Mouse (Mus musculus) kidney, postnatal 0 days (tissue): Measurements from ENCODE around the gene Atf5. TPM values are rescaled to one million over a fixed set of nuclear protein-coding genes. Genes with fewer than 3 reads are reported as not detected.

Experiments
- ATAC-seq: fragments of 200-750 bp; cut with Nextera tagmentation; replicated peaks from 2 replicates; pipeline ENCODE4 v1.8.0; 2017; ENCODE audit warnings: low read depth, moderate number of reproducible peaks, moderate TSS enrichment, moderate library complexity; ENCODE audit not compliant: low FRiP score
- DNase-seq: peaks from one replicate; pipeline ENCODE4 v3.0.0-alpha.2; 2016; ENCODE audit warnings: low spot score
- H3K27ac ChIP-seq: fragments of 300-500 bp; sonication (generic); 2 replicates; pipeline ENCODE4 v1.5.1; 2014; ENCODE audit warnings: mild to moderate bottlenecking
- H3K27me3 ChIP-seq: fragments of 300-500 bp; sonication (generic); 2 replicates; pipeline ENCODE4 v1.6.1; 2014; ENCODE audit warnings: low read length, mixed read lengths; ENCODE audit not compliant: insufficient read depth
- H3K36me3 ChIP-seq: fragments of 300-500 bp; sonication (generic); 2 replicates; pipeline ENCODE4 v1.6.1; 2014; ENCODE audit warnings: low read length, mixed read lengths; ENCODE audit not compliant: insufficient read depth
- H3K4me1 ChIP-seq: fragments of 300-500 bp; sonication (generic); replicated peaks from 2 replicates; pipeline ENCODE4 v1.6.1; 2014; ENCODE audit warnings: antibody characterized with exemption, low read length, mixed read lengths; ENCODE audit not compliant: insufficient read depth
- H3K4me2 ChIP-seq: fragments of 300-500 bp; sonication (generic); 2 replicates; pipeline ENCODE4 v1.6.1; 2014; ENCODE audit warnings: mild to moderate bottlenecking, low read length, moderate library complexity, mixed read lengths
- H3K4me3 ChIP-seq: fragments of 300-500 bp; sonication (generic); replicated peaks from 2 replicates; pipeline ENCODE4 v1.5.1; 2014; ENCODE audit warnings: low read depth, low read length
- H3K9ac ChIP-seq: fragments of 300-500 bp; sonication (generic); 2 replicates; pipeline ENCODE4 v1.6.1; 2014; ENCODE audit warnings: low read depth, low read length
- H3K9me3 ChIP-seq: fragments of 300-500 bp; sonication (generic); replicated peaks from 2 replicates; pipeline ENCODE4 v1.6.1; 2016; ENCODE audit warnings: low read length, inconsistent platforms, mixed read lengths
- CTCF ChIP-seq: IDR thresholded peaks from 2 replicates; pipeline ENCODE4 v1.5.1; 2016; ENCODE audit warnings: antibody characterized with exemption, low read depth, mild to moderate bottlenecking, moderate library complexity
- WGBS: fragments of 180-500 bp; shearing (Covaris S2); extraction: QIAGEN DNeasy Blood & Tissue Kit; methylation state at CpG from one replicate; pipeline ENCODE4 v1.1.7; 2014; 5-methylcytosine and 5-hydroxymethylcytosine counted together
- polyA plus RNA-seq: library from polyadenylated mRNA; unstranded; fragments of >200 nt; fragmentation: Nextera tagmentation; extraction: Ambion mirVana; gene quantifications from 2 replicates; pipeline ENCODE4 v1.2.1, GENCODE M21; 2015

The Atf5 gene
- polyA plus RNA-seq, 1 experiment from 2014 or later: 5.3 TPM

DNA sequence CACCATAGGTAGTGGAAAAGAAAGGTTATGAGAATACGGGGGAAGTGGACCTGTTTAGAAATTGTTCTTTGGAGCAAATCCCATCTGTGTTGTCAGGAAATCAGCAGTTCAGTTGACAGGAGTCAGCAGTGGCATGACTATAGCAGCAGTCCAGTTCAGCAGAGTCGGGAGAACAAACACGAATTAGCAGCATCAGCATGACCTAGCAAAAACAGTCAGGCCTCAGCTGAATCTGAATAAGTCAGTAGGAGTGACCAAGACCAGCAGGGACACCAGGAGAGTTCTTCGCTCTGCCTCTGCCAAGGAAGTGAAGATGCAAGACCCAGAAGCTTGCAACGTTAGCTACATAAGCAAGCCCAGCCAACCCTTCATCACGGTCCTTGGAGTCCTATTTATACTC is 23.7 kb downstream of the Atf5 start:
- Histone ChIP-seq H3K27me3 (no peaks in the 10 kb centered on the region), H3K4me1 (no peaks in the 10 kb centered on the region), H3K27ac (no peak overlapping the region), H3K9ac (no peak overlapping the region), H3K9me3 (no peaks in the 10 kb centered on the region), H3K36me3 (no peaks in the 10 kb centered on the region), H3K4me2 (no peak overlapping the region), H3K4me3 (no peak overlapping the region)
- ATAC-seq: no peak
- 86% methylated on average over 6 of the region's 6 CpGs for WGBS
- TF ChIP-seq CTCF: no peak
- no peak for DNase-seq

DNA sequence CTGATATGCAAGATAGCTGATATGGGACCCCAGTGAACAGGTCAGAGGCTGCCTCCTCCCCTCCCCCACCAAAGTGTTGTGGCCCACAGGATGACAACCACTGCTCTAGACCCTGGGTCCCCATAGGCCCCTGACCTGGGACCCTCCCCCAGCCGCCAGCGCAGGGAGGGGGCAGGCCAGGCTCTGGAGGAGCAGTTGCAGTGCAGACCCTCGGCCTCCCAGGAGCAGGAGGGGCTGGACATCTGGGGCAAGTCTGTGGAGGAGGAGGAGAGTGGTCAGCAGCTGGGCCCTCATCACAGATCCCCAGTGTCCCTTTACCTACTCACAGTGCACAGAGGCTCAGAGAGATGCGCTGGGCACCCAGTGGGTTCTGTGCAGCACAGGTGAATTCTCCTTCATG is 26.4 kb downstream of the Atf5 start:
- H3K27me3 ChIP-seq: no peaks in the 10 kb centered on the region
- no peak overlapping the region for H3K4me3 ChIP-seq
- H3K9ac ChIP-seq: no peak overlapping the region
- no peaks in the 10 kb centered on the region for H3K9me3 ChIP-seq
- DNase-seq: no peak
- no peak for TF ChIP-seq CTCF
- H3K4me2 ChIP-seq: no peak overlapping the region
- 49% methylated on average over 4 of the region's 4 CpGs for WGBS
- no peaks in the 10 kb centered on the region for H3K4me1 ChIP-seq
- no peaks in the 10 kb centered on the region for H3K36me3 ChIP-seq
- no peak overlapping the region for H3K27ac ChIP-seq
- 0 out of 2 replicates have a peak, but pooled peaks have one; percentile 21 for ATAC-seq

DNA sequence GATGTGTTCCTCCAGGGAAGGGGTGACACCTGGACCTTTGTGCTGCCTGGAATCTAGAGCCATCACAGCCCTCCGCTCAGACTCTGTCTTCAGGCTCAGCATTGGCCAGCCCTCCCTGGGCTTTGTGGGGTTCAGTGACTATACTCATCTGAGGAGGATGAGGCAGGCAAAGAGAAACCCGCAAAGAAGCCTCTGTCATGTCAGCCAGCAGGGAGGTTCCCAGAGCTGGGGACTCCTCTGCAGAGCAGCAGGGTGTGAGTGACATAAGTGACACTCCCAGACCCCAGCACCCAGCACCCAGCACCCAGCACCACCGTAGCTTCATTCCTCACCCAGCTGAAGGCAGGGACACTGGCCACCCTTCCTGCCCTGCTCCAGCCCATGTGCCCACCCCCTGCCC is 26.9 kb downstream of the Atf5 start:
- 61% methylated on average over 3 of the region's 3 CpGs for WGBS
- H3K4me1 ChIP-seq: no peaks in the 10 kb centered on the region

DNA sequence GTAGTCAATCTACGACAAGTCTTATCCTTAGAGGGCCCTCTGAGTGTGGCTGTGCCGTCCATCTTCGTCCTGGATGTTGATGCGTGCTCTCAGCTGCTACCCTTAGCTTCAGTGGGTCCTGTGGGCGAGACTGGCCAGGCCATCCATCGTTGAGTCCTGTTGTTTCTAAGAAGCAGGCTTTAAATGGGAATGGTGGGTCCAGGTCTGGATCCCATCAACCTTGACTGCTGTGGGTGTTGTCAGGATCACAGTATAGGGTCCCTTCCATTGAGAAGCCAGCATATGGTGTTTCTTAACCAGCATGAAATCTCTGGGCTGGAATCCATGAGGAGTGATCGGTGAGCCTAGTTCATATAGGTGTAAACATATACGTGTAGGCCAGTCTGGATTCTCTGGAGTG is 36.4 kb downstream of the Atf5 start:
- H3K27me3 ChIP-seq: no peaks in the 10 kb centered on the region
- no peak overlapping the region for H3K4me3 ChIP-seq
- no peak for DNase-seq
- WGBS: 86% methylated on average over 8 of the region's 8 CpGs
- ATAC-seq: no peak
- H3K36me3 ChIP-seq: peaks cover 5% of the 10 kb centered on the region; the same call in 1 of the 2 replicates
- no peak overlapping the region for H3K4me2 ChIP-seq
- H3K27ac ChIP-seq: no peak overlapping the region
- no peaks in the 10 kb centered on the region for H3K4me1 ChIP-seq
- H3K9ac ChIP-seq: no peak overlapping the region
- TF ChIP-seq CTCF: no peak
- H3K9me3 ChIP-seq: no peaks in the 10 kb centered on the region

More for the DNA sequence above, 26.9 kb downstream of the Atf5 start:
- no peak for TF ChIP-seq CTCF
- Histone ChIP-seq H3K4me2 (no peak overlapping the region), H3K27me3 (no peaks in the 10 kb centered on the region), H3K9me3 (no peaks in the 10 kb centered on the region), H3K4me3 (no peak overlapping the region), H3K36me3 (no peaks in the 10 kb centered on the region), H3K27ac (no peak overlapping the region), H3K9ac (no peak overlapping the region)
- DNase-seq (no peak), ATAC-seq (no peak)

DNA sequence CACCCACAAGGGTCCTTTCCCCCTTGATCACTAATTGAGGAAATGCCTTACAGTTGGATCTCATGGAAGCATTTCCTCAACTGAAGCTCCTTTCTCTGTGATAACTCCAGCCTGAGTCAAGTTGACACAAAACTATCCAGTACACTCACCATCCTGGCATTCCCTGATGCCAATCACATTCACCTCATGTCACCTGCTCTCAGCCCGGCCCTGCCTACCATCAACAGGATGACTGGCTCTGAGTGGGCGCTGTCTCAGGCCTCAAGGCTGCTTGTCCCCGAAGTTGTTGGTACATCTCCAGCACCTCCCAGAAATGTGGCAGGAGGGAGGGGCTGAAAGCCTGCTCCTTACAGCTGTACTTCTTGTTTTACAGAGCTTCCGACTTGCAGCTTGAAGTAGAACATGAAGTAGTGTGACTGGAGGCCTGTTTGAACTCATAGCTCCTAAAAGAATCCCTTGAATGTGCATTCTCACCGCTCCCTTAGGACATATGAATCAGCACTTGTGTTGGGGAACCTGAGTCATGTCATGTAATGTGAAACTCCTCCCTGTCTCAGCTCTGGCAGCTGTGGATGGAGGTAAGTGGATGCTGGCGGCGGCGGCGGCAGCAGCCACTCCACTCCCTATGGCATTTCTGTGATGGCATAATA is 39.5 kb downstream of the Atf5 start:
- H3K4me3 ChIP-seq: no peak overlapping the region
- WGBS: 77% methylated on average over 9 of the region's 9 CpGs
- no peak for ATAC-seq
- H3K9ac ChIP-seq: no peak overlapping the region
- H3K27ac ChIP-seq: no peak overlapping the region
- peaks cover 9% of the 10 kb centered on the region; the same call in 1 of the 2 replicates for H3K36me3 ChIP-seq
- H3K4me2 ChIP-seq: no peak overlapping the region
- H3K4me1 ChIP-seq: no peaks in the 10 kb centered on the region
- no peaks in the 10 kb centered on the region for H3K9me3 ChIP-seq
- no peaks in the 10 kb centered on the region for H3K27me3 ChIP-seq
- no peak for TF ChIP-seq CTCF
- DNase-seq: no peak

DNA sequence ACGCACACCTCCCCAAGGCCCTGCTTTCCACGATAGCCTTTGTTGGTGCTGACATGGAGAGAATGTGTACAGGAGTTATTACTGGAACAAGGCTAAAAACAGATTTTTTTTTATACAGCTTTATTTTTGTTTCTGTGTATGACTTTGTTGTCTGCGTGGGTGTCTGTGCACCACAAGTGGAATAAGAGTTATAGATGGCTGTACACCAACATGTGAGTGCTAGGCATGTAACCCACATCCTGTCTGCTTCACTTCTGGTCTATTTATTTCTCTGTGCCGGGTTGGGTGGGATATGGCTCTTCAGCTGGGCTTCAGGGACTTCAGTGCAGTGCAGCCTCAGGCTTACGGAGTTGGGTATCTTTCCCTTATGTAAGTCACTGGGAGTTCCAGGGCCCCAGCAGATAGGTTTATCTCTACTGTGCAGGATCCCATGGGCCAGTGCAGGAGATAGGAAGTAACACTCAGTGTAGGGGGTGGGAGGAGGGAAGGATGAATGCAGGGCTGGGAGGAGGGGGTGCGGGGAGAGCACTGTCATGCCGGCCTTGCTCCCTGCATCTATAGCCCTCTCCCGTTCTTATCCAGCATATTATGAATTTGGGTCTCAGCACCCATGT is 43.8 kb downstream of the Atf5 start:
- ATAC-seq (no peak), DNase-seq (no peak)
- WGBS: 91% methylated on average over 8 of the region's 8 CpGs
- no peak overlapping the region for H3K4me2 ChIP-seq
- H3K36me3 ChIP-seq: peaks cover 37% of the 10 kb centered on the region
- H3K27me3 ChIP-seq: no peaks in the 10 kb centered on the region
- no peaks in the 10 kb centered on the region for H3K9me3 ChIP-seq
- no peak for TF ChIP-seq CTCF
- H3K4me3 ChIP-seq: no peak overlapping the region
- no peak overlapping the region for H3K9ac ChIP-seq
- H3K4me1 ChIP-seq: no peaks in the 10 kb centered on the region
- no peak overlapping the region for H3K27ac ChIP-seq
